Mouse (Mus musculus) cerebellum, adult 9-10 months (tissue): ENCODE data around the gene Cacna1e.

Source experiments
- DNase-seq: peaks from one replicate; pipeline ENCODE4 v3.0.0; 2022

The Cacna1e gene

GRCm38 (mm10) chr1:154705882-154706565, 178.3 kb downstream of the Cacna1e start:
- no peak for DNase-seq

DNA sequence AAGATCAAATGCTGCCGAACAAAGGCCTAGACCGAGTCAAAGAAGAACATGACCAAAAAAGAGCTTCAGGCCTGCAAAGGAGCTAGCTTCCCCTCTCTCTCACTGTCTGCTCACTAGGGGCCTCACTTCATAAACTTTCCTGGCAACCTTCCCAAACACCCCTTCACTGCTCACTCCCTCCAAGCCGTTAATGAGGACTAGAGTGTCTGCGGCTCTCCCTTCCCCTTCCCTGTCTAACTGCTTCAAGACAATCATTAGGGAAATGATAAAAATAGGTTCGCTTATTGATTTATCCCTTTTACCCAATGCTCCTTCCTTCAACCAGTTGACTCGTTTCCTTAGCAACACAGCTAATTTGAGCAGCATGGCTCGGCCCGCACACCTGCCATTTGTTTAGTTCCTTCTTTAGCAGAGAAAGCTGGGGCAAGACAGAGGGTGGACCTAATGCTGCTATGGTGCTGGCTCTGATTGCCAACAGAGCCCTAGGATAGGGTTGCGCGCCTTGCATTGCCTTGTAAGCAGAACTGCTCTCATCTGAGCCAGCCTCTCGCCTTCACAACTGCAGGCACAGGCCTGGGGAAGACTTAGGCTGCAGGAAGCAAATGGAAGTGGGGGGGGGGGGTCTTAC, 179.6 kb downstream of the Cacna1e start:
- DNase-seq, result no peak

DNA sequence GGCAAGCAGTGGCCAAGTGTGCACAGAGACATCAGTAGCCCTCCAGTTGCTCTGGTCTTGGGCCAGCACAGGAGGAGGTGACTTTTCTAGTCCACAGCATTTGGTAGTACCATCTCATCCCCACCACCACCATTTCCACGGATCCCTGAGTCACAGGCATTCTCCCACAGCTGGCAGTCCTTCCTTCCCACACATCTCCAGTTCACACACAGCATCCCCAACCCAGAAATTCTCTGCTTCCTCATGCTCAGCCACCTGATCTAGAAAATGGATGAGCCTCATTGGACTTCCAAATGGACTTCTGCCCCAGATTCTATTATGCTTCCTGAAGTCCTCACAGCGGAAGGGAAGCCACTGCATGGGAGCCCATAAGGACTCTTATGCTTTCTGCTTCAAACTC, 181.7 kb downstream of the Cacna1e start:
- no peak for DNase-seq

- DNase-seq, result no peak
These were observed 195.2 kb downstream of the Cacna1e start for GRCm38 (mm10) chr1:154688876-154689665.

- DNase-seq, result peak; percentile 64
These were observed 197.4 kb downstream of the Cacna1e start for GRCm38 (mm10) chr1:154686861-154687260.

- DNase-seq, result no peak
These were observed 200.7 kb downstream of the Cacna1e start for GRCm38 (mm10) chr1:154683477-154684106.

DNA sequence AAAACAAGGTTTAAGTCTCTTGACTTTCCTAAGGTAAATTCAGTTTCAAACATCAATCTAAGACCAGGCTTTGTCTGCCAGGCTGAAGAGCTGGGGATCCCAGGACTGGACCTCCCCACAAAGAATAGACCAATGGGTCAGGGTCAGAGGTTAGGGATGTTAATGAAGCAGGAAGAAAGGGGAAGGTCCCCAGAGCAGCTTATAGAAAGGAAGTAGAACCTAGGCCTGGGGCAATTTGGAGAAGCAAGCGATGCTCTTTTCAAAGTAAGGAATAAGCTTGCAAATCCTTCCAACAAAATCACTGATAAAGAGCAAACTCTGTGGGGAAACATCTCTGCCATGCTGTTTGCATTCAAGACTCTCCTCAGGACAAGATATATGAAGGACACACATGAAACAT, 205.3 kb downstream of the Cacna1e start:
- no peak for DNase-seq

- no peak for DNase-seq
These were observed 206.2 kb downstream of the Cacna1e start for GRCm38 (mm10) chr1:154678151-154678550.

DNA sequence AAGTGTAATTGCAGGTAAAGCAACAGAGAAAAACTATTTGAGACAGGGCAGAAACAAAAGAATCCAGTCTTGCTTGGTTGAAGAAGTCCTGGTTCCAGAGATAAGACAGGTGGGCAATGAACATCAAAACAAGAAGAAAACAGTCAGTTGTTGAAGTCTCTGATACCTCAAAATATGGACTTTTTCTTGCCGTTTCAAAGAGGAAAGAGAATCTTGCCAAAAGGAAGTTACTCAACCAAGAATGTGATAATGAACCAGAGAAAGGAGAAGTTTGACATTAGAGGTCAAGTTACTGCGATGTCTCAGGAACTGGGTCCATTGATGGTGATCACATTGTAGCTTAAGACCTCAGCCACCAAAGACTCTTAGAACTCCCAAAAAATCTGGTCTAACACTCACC, 206.6 kb downstream of the Cacna1e start:
- no peak for DNase-seq

GRCm38 (mm10) chr1:154663721-154664120, 220.6 kb downstream of the Cacna1e start:
- DNase-seq, result no peak

- DNase-seq, result no peak
These were observed 222.3 kb downstream of the Cacna1e start for GRCm38 (mm10) chr1:154661977-154662376.

- peak; percentile 7 for DNase-seq
These were observed 223.0 kb downstream of the Cacna1e start for GRCm38 (mm10) chr1:154661221-154661864.

- no peak for DNase-seq
These were observed 226.9 kb downstream of the Cacna1e start for GRCm38 (mm10) chr1:154657366-154657765.

GRCm38 (mm10) chr1:154653951-154654350, 230.3 kb downstream of the Cacna1e start:
- DNase-seq, result no peak

DNA sequence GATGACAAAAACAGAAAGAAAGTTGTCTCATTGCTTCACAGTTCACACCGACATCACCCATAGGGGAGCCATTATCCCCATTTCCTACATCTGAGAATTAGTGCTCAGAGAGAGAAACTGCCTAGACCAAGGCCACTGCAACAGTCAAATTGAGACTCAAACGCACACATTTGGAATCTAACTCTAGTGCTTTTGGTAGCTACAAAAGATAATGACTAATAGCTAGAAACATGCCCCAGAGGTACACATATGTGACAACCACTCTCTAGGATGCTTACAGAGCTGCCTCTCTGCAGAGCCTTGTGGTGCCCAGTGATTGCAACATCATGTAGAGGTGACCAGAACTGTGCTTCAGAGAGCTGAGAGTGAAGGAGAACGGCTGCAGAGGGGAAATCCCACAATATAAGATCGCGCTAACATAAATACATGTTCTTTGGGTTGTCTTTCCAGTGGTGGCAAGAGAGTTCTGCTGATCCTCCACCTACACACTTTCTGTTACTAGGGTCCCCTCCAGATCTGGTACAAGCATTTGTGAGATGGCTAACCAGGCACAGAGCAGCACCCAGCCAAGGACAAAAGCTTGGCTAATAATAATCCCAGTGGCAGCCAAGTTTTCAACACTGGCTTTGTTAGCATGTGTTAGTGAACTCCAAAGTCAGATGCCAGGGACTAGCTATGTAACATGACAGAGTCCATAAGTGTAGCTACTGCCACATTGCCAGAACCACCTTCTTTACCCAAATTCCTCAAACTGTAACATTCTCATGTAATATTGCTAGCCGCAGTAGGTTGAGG, 237.9 kb downstream of the Cacna1e start:
- DNase-seq, result no peak

DNA sequence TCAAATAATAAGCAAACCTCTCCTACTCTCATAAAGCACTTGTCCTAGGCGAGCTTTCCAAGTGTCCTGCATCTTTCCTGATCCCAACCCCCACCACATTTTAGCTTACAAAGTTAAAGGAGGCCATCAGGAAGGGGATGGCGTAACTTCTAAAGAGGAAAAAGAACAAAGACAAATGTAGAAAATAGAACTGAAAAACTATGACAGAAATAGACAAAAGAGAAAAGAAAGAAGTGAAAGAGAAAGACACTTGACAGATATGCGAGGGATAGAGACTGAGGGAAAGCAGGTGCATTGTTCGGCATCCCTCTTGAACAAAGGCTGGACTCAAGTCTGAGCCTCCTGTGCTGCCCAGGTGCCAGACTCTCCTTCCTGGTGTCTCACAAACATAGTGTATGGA, 246.5 kb downstream of the Cacna1e start:
- no peak for DNase-seq

- no peak for DNase-seq
These were observed 248.5 kb downstream of the Cacna1e start for GRCm38 (mm10) chr1:154635766-154636165.

GRCm38 (mm10) chr1:154632886-154633285, 251.4 kb downstream of the Cacna1e start:
- DNase-seq, result no peak

DNA sequence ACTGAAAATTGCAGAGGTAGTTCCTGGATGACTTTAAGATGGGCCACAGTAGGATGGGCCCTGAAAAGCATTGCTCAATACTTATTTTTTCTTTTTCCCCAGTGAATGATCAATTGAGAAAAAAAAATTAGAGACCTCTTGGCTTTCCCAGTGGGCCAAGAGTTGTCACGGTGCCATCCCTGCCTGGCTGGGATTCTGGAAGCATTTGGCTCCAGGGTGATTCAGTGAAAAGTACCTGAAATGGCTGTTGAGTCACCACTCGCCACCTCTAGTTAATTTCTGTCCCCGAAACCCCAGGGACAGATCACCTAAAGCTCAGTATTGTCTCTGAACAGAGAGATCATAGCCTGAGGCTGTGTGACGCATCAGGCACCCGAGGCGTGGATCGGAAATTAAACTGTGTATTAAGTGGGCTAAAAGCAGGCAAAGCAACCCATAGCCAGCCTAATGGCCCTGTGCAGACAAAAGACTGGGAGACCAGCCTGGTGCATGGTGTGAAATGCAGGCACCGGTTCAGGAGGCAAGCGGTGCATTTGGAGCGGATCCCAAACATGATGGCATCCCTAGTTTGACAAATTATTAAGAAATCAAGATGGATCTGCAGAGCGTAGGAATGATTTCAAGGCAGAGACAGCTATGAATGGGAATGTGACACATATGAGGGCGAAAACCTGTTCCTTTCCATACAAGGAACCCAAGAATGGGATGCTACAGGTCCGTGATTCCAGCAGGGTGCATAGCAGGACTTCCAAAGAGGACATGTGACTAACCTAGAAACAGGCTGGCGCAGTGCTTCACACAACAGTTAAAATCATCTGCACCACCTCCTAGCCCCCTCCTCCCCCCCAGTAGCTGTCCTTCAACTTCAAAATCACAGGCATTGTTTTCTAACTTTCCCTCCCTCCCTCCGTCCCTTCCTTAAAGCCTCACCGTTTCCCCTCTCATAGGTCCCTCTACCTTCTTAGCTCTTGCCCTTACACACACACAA, 261.3 kb downstream of the Cacna1e start:
- DNase-seq, result peak; percentile 85

GRCm38 (mm10) chr1:154617743-154618455, 266.4 kb downstream of the Cacna1e start:
- DNase-seq, result no peak
